Mouse (Mus musculus) large intestine, adult 2 months (tissue): Measurements from ENCODE around the gene Ireb2. TPM values are rescaled to one million over a fixed set of nuclear protein-coding genes. Genes with fewer than 3 reads are reported as not detected.
"Not testable (repeated sequence)": the region's sequence is repeated elsewhere in the genome, so short reads cannot be mapped to it uniquely, and the experiment has no call there.

Experiments
- DNase-seq: peaks from one replicate; pipeline ENCODE4 v3.0.0-alpha.2; 2012; ENCODE audit warnings: low read depth, low spot score
- WGBS: fragments of 180-500 bp; shearing (Covaris S2); methylation state at CpG from one replicate; pipeline ENCODE4 v1.1.7; 2018; 5-methylcytosine and 5-hydroxymethylcytosine counted together
- polyA plus RNA-seq: library from polyadenylated mRNA; depleted of rRNA; stranded (reverse); fragments of >200 nt; gene quantifications from 2 replicates; pipeline ENCODE4 v1.2.3, GENCODE M21; 2012

Gene Ireb2
- polyA plus RNA-seq, 1 experiment = 5.2 TPM

DNA sequence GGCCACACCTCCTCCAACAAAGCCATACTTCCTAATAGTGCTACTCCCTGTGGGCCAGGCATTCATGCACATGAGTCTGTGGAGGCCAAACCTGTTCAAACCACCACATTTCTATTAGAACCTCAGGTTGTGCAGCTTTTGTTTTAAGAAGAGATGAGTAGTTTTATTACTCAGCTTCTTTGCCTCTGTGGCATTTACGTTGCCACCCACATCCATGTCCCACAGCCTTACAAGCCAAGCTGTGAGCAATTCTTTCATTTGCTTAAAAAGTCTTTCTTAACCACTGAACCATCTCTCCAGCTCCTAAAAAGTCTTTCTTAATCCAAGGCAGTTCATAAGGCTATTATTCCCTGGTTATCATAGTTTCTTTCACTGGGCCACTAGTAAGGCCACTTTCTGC is 15.2 kb downstream of the Ireb2 start:
- WGBS = 80% methylated on average over 1 of the region's 1 CpGs
- no peak for DNase-seq

DNA sequence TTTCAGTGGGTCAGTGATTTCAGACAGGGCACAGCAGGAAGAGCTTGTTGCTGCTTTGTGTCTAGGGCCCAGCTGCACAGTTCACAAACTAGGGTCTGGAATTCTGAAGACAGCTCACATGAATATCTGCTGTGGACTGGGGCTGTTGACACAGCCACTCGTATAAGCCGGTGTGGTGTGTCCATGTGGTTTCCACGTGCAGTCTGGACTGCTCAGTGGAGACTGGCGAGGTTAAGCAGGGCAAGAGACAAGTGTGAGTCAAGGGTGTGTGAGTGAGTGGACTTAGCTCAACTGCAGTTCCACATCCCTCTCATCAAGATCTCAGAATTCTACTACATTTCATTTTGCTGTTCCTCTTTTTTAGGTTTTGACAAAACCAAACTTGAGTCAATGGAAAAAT is 28.5 kb downstream of the Ireb2 start:
- no peak for DNase-seq
- 36% methylated on average over 4 of the region's 4 CpGs for WGBS

DNA sequence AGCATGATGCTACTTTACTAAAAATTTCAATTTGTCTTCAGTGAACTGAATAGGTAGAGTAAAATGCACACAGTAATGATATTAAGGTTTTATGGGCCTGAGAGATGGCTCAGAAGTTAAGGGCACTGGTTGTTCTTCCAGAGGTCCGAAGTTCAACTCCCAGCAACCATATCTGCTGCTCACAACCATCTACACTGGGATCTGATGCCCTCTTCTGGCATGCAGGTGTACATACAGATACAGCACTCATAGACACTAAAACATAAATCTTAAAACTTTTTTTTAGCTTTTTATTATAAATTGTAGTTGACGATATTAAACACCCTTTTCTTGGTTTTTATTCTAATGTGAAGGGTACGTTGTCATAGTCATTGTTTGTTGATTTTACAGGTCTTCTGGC is 33.5 kb downstream of the Ireb2 start:
- DNase-seq = no peak
- WGBS = 71% methylated on average over 3 of the region's 3 CpGs

DNA sequence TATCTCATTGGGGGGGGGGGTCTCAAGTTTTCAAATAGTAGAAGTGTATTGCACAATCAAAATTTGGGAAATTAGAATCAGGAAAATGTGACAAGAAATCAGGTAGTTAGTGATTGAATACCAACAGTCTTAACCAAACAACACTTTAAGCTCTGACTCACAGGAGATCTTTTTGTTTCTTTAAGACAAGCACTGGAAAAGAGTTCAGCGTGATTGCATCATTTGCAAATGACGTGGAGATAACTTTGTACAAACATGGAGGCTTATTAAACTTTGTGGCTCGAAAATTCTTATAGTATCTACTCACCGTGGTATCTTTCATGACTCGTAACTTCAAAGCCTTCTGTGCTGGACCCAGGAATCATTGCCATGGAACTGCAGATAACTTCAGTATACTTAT is 45.9 kb downstream of the Ireb2 start:
- DNase-seq = no peak
- WGBS = 43% methylated on average over 5 of the region's 5 CpGs

DNA sequence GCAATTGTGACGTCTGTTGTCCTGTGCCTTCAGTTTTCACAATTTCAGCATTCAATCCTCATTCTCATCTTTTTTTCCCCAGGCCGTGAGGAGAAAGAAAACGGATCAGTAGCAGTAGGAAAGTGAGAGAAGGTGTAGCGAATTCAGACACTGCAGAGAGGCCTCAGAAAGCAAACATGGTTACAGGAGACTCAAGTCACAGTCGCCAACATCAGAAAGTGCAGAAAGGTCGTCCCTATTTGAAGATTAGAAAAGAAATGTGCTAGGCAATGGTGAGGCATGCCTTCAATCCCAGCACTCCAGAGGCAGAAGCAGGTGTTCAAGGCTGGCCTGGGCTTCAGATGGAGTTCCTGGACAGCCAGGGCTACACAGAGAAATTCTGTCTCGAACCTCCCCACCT is 52.0 kb downstream of the Ireb2 start:
- DNase-seq = no peak
- 62% methylated on average over 7 of the region's 7 CpGs for WGBS

DNA sequence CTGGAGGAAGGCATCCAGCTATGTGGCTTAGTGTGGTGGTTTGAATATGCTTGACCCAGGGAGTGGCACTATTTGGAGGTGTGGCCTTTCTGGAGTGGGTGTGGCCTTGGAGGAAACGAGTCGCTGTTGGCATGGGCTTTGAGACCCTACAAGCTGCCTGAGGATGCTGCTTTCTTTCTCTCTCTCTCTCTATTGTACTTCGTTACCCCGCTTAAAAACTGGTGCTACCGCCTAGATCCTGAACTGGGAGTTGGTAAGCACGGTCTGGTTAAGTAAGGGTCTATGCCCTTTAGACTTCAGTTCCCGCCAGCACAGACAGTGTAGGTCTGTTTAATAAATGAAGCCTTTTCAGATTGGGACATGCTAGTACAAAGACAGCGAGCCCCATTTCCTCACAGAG is 52.8 kb downstream of the Ireb2 start:
- 80% methylated on average over 8 of the region's 8 CpGs for WGBS

DNA sequence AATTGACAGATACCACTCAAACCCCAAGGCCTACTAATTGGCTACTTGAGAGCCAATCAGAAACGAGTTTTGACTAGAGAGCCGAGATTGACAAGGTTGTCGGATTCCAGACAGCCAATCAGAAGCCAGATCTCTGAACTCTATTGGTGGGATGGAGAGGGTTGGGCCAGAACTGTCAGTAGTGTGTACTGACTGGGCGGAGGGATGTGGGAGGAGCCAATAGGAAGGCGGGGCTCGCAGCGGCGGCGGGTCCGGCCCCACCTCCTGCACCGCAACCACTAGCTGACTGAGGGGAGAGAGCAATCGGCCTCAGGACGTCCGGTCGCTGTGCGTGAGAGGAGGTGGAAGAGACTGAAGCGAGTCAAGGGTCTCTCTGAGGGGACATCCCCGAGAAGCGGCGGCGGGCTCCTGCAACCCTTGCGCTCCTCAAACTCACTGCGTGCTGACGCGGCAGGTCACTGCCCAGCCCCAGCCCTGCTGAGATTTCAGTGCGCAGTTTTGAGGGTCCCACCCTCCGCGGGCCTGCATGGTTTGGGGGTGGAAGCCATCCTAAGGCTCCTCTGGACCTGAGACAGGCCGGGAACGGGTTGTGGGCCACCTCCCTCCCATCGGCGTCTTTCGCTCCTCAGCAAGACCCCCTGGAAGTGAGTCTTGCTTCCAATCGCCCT is 53.6 kb downstream of the Ireb2 start, which contains the start of gene Hykk:
Hykk (plus strand) TSS at position 274 of the 668 bp plus-strand sequence.
- WGBS = 1% methylated on average over 34 of the region's 34 CpGs

More for the DNA sequence above, 52.8 kb downstream of the Ireb2 start:
- DNase-seq = no peak

DNA sequence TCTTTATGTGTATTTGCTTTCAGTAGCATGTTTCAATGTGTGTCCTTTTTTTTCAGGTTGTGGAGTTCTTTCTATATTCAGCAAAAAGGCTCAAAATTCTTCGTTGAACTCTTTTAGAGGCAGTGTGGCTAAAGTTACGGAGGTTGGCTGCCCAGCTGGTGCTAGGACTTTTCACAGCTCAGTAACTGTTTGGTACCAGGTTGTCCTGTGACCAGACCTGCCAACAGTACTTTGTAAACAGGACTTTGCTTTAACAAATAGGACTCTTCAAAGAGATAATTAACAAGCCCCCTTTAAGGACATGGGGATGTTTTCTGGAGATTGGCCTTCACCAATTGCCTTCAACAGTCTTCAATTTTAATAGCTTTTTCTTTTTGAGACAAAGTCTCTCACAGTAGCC is 54.6 kb downstream of the Ireb2 start:
- 39% methylated on average over 2 of the region's 2 CpGs for WGBS

More for the DNA sequence above, 53.6 kb downstream of the Ireb2 start, which contains the start of gene Hykk:
- DNase-seq = peak; percentile 55

DNA sequence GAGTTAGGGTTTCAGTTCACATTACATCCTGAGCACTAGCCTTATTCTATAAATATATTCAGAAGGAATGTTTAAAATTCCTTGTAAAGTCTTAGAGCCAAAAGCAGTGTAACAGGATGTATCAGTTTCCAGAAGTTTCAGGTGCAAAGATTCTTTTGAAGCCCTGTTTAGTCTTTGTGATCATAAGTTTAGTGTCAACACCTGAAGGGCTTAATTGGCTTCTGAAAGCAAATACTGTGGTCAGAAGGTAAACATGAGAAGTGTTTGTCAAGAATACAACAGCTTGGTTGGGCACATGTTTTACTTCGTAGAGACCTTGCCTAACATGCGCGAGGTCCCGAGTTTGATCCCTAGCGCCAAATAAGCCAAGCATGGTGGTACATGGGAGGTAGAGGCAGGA is 55.2 kb downstream of the Ireb2 start:
- no peak for DNase-seq
- 38% methylated on average over 5 of the region's 5 CpGs for WGBS

More for the DNA sequence above, 54.6 kb downstream of the Ireb2 start:
- DNase-seq = no peak

DNA sequence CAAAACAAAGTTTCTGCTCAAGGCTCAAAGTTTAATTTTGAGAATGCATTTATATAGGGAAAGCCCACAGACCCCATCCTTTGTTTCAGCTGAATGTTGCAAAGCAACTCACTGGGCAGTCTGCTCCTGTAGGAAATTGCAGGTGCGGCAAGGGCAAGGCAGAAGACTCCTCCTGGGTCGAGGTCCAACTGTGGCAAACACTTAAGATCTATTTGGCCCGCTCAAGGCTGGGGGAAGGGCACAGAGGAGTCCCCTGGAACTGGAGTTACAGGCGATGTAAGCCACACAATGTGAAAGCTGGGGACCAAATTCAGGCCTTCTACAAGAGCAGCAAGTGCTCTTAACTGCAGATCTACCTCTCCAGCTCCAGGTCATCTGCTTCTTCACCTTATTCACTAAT is 56.4 kb downstream of the Ireb2 start:
- DNase-seq = no peak
- WGBS = 21% methylated on average over 4 of the region's 4 CpGs

DNA sequence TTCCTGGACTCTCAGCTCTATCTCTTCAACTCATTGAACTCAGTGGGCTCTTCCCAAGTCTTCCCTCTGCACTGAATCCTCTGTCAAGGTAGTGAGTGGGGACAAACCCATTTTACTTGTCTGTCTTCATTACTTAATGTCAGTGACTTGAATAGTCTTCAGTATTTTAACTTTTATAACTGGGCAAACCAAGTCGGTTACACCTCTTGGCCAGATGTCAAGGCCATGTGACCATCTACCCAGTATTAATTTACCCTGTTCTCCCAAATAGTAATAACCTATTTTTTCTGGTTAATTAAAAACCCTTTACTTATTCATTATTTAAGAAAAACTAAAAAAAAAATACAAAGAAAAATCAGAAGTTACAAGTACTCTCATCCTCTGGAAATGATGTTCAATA is 67.2 kb downstream of the Ireb2 start:
- no peak for DNase-seq
- WGBS = 57% methylated on average over 1 of the region's 1 CpGs

DNA sequence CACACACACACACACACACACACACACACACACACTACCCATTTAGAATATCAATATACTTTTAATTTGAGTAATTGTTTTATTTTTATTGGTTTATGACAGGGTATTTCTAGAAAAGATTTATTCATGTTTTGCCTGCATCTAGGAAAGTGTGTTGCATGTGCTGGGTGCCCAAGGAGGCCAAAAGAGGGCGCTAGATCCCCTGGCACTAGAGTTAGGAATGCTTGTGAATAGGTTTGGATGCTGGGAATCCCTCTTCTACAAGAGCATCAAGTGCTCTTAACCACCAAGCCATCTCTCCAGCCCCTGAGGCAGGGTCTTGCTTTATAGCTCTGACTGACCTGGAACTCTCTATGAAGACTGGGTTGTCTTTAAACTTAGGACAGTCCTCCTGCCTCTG is 68.2 kb downstream of the Ireb2 start:
- WGBS = 29% methylated on average over 1 of the region's 1 CpGs
- DNase-seq = no peak

DNA sequence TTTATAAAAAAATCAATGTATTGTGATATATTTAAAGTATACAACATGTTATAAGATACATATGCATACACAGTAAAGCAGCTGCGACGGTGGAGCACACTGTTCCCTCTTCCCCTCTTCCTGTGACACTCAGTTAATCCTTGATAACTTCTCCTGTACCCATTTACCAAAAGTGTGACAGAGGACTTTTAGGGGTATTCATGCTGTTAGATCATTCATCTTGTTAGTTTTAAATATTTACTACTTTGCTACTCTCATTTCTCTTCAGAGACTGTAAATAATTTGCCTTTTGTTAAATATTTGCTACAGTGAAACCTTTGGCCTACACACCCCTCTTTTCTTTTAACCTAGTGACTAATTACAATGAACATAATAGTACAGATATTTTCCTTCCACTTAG is 68.8 kb downstream of the Ireb2 start:
- DNase-seq = no peak
- 51% methylated on average over 2 of the region's 2 CpGs for WGBS

DNA sequence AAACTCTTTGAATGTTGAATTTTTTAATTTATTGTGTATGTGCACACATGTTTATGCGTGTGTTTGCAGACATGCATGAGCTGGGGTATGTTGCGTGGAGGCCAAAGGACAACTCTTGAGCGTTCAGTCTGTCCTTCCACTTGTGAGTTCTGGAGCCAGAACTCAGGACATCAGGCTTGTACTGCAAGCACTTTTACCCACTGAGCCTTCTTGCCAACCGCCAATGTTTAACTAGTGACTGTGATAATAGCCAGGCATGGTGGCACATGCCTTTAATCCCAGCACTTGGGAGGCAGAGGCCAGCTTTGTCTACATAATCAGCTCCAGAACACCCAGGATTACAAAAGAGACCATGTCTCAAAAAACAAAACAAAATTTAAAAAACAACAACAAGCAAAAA is 78.5 kb downstream of the Ireb2 start:
- DNase-seq = no peak
- 78% methylated on average over 4 of the region's 4 CpGs for WGBS

DNA sequence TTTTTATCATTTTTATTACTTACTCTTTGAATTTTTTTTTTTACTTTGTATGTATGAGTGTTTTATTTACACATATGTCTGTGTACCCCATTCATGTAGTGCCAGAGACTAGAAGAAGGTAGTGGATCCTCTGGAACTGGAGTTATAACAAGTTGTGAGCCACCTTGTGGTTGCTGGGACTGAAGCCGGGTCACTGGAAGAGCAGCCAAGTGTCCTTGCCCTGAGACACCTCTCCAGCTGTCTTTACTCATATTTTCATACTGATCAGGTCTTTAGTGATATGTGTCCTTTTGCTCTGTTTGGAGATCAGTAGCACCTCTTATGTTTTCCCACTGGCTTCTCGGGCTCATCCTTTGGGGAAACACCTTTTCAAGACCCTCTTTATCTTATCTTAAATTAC is 80.9 kb downstream of the Ireb2 start:
- DNase-seq = no peak
- WGBS = 69% methylated on average over 2 of the region's 2 CpGs

DNA sequence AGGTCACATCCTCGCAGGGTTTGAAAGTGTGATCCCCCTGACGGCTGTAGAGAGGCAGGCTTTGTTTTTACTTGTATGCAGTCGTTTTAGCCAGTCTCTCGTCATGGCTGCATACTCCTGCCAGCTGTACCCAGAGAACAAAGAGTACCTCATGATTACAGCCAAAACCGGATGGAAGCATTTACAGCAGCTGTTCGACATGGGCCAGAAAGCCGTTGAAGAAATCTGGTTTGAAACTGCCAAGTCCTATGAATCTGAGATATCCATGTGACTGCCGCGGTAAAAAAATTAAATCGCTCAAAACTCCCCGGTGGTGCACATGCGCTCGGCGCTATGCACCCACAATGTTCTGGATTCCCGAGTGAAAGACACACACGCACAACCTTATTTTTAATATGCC is 82.7 kb downstream of the Ireb2 start:
- no peak for DNase-seq
- 76% methylated on average over 16 of the region's 16 CpGs for WGBS

DNA sequence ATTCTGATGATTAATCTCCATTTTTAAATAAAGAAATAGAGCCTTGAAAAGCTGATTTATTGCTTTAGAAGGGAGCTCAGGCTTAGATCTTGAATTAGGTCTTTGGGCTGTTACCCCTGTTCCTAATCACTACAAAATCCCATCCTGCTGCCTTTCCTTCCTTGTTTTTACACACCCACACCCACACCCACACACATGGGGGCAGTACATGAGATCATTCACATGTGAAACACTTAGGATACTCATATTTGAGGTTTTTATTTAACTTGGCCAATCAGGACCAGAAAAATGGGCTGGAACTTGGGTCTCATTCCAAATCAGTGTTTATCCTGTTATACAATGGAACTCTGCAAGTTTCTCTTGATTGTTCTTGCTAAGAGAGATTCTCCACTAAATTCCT is 85.9 kb downstream of the Ireb2 start:
- DNase-seq = no peak

DNA sequence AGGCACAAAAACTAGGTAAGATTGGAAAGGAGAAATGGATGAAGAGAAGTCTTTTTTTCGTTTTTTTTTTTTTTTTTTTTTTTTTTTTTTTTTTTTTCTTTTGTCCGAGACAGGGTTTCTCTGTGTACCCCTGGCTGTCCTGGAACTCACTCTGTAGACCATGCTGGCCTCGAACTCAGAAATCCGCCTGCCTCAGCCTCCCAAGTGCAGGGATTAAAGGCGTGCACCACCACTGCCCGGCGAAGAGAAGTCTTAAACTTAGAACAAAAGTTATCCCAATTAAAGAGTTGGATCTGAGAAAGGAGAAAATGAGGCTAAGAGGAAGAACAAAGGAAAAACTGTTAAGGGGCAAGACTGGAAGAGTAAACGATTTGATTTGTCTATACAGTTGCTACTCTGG is 86.6 kb downstream of the Ireb2 start:
- DNase-seq = not testable (repeated sequence)
- 31% methylated on average over 8 of the region's 8 CpGs for WGBS

DNA sequence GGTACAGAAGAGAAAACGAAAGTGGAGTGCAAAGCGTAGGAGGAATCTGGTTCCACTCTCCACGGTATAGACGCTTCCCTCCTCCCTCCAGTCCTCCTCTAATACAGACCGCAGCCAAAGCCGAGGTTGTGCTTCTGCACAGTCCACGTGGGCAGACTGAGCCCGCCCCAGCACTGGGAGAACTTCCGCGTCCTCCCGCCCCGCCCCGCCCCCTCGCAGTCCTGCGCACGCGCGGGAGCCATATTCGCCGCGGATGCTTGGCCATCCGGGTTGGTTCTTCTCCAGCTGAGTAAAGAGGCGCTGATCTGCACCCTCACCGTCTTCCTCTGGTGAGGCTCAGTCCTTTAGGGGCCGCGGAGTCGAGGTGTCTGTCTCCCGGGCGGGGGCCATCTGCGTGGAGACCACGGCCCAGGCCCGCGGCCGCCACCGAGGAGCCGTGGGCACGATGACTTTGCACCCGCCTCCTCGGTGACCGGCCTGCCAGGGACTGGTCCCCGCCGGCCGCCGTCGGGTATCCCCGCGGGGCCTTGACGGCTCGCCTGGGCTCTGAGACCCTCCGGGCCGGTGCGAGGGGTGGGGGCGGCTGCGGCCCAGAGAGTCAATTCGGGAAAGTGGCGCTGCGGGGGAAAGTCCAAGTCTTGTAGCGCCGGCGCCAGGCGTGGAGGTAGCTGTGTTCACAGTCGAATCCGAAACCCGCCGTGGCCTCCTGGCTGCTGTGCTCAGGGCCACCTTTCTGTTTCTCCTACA is 87.2 kb downstream of the Ireb2 start, which contains the start of the genes Psma4 and AY074887:
Psma4 (plus strand) TSS at position 216 of the 747 bp plus-strand sequence.
AY074887 (minus strand) TSS at position 424 of the 747 bp plus-strand sequence.
- WGBS = under 1% methylated on average over 65 of the region's 65 CpGs
- DNase-seq = peak; percentile 78

DNA sequence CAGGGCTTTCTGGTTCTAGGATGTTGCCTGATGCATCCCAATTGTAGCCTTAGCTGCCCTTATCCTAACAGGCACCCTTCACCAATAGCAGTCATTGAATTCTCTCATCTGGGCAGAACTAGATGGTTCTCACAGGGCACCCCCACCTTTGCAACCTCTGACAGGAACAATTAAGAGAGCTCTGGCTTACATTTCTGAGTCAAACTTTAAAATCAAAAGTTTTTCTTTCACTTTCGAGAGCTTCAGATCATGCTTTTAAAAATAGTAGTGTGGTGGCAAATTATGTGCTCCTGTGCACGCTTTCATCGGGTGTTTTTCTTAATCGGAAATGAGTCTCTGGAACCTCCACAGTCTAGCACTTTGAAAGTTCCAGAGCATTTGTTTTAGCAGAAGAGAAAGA is 97.5 kb downstream of the Ireb2 start:
- no peak for DNase-seq
- 72% methylated on average over 4 of the region's 4 CpGs for WGBS
